Mouse (Mus musculus): ENCODE results near the gene Apol11a. TPM values are rescaled to one million over a fixed set of nuclear protein-coding genes. Genes with fewer than 3 reads are reported as not detected.

The Apol11a gene
- not detected in 4 replicates for total RNA-seq (2023; ENCODE audit: inconsistent age)

GRCm38 (mm10) chr15:77507966-77508365 lies at the start of gene Apol11a:
Apol11a (plus strand) TSS chr15:77508271.

GRCm38 (mm10) chr15:77476693-77477092 lies 31.4 kb upstream of the Apol11a start, which contains the start of gene Apol10a:
Apol10a (plus strand) TSS chr15:77477047.

GRCm38 (mm10) chr15:77533216-77533615 lies 25.1 kb downstream of the Apol11a start, which contains the start of gene Apol7c:
Apol7c (minus strand) TSS chr15:77533316.

GRCm38 (mm10) chr15:77561792-77562191 lies 53.7 kb downstream of the Apol11a start, which contains the start of gene 1700025B11Rik:
1700025B11Rik (minus strand) TSS chr15:77561892.

Other genes starting within 250 kb of the Apol11a start
- 0.35 TPM in 1 of 4 replicates, not detected in the others for gene Rbfox2, start 201.3 kb upstream of the Apol11a start, total RNA-seq (2023; ENCODE audit: inconsistent age)
- gene Apol7a, start 109.2 kb upstream of the Apol11a start, total RNA-seq (2023; ENCODE audit: inconsistent age): not detected in 4 replicates
- gene Apol9a, start 97.1 kb upstream of the Apol11a start, total RNA-seq (2023; ENCODE audit: inconsistent age): not detected in 4 replicates
- 0.22 TPM in 1 of 4 replicates, not detected in the others for gene Apol7b, start 60.8 kb upstream of the Apol11a start, total RNA-seq (2023; ENCODE audit: inconsistent age)
- gene Apol10a, start 31.2 kb upstream of the Apol11a start, total RNA-seq (2023; ENCODE audit: inconsistent age): not detected in 4 replicates
- 0.57 to 5.0 TPM (median 0.74 TPM) in 4 replicates for gene Apol7c, start 25.0 kb downstream of the Apol11a start, total RNA-seq (2023; ENCODE audit: inconsistent age)
- gene 1700025B11Rik, start 53.6 kb downstream of the Apol11a start, total RNA-seq (2023; ENCODE audit: inconsistent age): not detected in 4 replicates
- gene Apol10b, start 87.9 kb downstream of the Apol11a start, total RNA-seq (2023; ENCODE audit: inconsistent age): 0.21 to 0.38 TPM in 2 of 4 replicates, not detected in the others
- gene Gm36245, start 91.0 kb downstream of the Apol11a start, total RNA-seq (2023; ENCODE audit: inconsistent age): not detected in 4 replicates
- gene Apol11b, start 135.0 kb downstream of the Apol11a start, total RNA-seq (2023; ENCODE audit: inconsistent age): not detected in 4 replicates
- gene Apol7e, start 190.6 kb downstream of the Apol11a start, total RNA-seq (2023; ENCODE audit: inconsistent age): 0.26 TPM in 1 of 4 replicates, not detected in the others
- gene Apol9b, start 220.8 kb downstream of the Apol11a start, total RNA-seq (2023; ENCODE audit: inconsistent age): not detected in 4 replicates
- 7.2 to 17.5 TPM (median 12.8 TPM) in 4 replicates for gene Apol8, start 248.7 kb downstream of the Apol11a start, total RNA-seq (2023; ENCODE audit: inconsistent age)

Measured in B cell, adult (primary cell).